Mouse (Mus musculus) activated CD4-positive, CD25-positive, alpha-beta regulatory T cell, adult 4 months (primary cell): ENCODE results near the gene Styx. TPM values are rescaled to one million over a fixed set of nuclear protein-coding genes. Genes with fewer than 3 reads are reported as not detected.
"Not testable (repeated sequence)": the region's sequence is repeated elsewhere in the genome, so short reads cannot be mapped to it uniquely, and the experiment has no call there.

Experiments used
- ATAC-seq: one replicate; pipeline ENCODE4 v1.8.0; 2017
- polyA plus RNA-seq, 2 experiments: library from polyadenylated mRNA; unstranded; fragments of 100-300 nt; shearing (Covaris generic); gene quantifications; one replicate each; pipeline ENCODE4 v1.2.1; 2017

Styx gene
- polyA plus RNA-seq, 2 experiments from 2014 or later: 11.4 to 23.6 TPM

- no peak for ATAC-seq
Observed at GRCm38 (mm10) chr14:45364211-45365195, 13.6 kb downstream of the Styx start.

- no peak for ATAC-seq
Observed at GRCm38 (mm10) chr14:45365196-45365587, 14.3 kb downstream of the Styx start.

DNA sequence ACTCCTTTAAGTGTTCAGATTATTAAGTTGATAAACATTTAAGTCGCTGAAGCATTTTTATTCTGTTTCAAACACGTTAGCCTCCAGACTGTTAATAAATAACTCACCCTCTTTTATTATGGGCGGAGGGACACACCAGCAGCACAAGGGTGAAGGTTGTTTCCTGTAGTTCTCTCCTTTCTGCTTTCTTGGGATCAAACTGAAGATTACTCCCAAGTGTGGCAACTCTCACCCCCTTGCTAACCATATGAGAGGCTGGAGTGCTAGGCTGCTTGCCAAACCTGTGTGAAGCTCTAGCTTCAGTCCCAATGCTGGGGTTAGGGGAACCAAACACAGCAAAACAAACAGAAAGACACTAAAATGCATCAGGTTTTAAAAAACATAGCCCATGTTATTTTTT, 27.9 kb downstream of the Styx start:
- ATAC-seq: no peak

DNA sequence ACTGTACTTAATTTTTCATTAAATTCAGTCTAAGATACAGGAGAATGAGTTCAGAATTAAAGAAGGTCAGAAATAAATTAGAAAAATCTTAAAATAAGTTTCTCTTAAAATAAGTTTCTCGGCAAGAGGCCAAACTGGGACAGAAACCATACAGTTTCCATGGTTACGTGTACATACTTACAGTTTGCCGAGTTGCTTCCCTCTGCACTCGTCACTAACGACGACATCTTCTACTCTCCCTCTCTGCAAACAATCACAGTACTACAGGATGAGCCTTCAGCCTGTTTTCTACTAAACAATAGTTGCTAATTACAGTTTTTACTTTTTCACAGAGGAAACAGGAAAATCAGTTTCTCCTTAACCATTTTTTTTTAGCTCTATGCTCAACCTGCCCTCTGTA, 29.9 kb downstream of the Styx start:
- ATAC-seq: no peak

- peak; percentile 46 for ATAC-seq
Observed at GRCm38 (mm10) chr14:45382912-45383311, 32.0 kb downstream of the Styx start.

DNA sequence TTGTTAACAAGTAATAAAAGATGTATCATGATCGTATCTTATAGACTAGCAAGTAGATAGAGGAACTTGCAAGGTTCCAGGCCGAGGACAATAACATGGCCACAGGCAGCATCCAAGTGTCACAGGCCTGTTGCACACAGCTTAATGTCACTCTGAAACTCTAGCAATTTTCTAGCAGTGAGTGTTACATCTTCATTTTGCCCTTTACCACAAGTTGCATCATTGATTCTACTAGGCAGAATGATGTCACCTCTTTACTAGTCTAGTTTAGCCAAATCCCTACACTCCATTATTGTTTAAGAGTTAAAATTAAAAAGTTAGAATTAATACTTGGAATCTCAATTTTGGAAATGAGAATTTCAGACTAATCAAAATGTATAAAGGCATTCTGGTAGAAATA, 34.7 kb downstream of the Styx start:
- ATAC-seq: no peak

GRCm38 (mm10) chr14:45387480-45387879, 36.6 kb downstream of the Styx start:
- peak; percentile 26 for ATAC-seq

DNA sequence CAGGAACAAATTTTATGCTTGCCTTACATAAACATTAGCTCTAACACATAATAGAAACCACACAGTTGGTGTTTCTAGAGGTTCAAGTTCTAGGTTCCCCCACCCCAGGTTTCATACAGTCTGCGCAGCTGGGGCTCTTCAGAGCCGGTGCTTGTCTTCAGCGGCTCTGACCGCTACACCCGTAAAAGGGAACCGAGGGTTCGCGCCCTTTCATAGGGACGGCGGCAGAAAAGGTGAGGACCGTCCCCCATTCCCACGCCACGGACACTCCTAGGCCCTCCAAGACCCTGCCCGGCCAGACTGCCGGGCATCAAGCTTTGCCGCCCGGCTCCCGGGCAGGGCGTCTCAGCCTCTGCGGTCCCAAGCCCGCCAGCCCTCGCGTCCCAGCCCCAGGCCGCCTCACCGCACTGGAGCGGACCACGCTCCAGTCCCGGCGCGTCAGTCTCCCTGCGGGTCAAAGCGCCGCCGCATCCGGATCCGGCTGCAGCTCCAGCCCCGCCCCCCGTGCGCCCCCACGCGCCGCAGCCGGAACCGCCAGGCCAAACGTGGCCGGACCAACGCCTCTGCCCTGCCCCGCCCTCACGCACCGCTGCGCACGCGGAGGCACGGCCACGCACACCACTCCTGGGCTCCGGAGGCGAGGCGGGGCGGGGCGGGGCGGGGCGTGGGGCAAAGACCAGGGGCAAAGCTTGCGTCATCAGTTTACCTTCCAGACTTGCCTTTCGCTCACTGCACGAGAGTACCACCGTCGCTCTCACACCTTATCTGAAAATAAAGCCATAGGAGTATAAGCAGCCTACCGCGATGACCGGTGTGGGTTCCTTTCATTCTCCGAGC, 37.7 kb downstream of the Styx start:
- ATAC-seq: peak; percentile 66

GRCm38 (mm10) chr14:45389194-45389593, 38.3 kb downstream of the Styx start:
- peak; percentile 13 for ATAC-seq

DNA sequence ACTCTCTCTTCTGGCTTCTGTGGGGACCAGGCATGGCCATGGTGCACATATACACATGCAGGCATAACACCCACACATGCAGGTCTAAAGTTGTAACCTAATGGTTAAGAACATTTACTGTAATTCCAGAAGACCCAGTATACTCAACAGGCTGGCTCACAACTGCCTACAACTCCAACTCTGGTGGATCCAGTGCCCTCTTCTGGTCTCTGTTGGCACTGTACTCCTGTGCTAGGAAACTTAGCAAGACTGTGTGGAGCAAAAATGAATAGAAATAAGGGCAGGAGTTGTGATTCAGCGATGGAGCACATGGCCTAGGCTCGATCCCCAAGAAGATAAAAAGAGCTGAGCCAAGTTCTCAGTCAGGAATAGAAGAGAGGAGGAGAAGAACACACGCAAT, 48.9 kb downstream of the Styx start:
- no peak for ATAC-seq

DNA sequence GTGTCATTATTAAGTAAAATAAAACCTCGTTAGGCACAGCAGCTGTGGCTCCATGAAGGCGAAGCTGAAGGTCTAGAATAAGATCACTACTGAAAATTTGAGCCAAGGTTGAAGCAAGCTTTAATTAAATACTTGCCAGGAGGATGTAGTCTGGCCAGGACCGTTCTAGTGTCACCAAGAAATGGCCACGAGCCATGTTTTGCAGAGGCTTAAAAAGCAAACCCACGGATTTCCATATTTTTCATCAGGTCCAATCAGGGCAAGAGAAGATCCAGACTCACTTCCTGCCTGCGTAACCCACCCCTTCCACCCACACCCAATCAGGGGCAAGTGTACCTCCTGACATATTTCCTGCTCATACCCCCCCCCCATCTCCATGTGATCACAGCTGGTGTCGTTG, 52.8 kb downstream of the Styx start:
- ATAC-seq: no peak

DNA sequence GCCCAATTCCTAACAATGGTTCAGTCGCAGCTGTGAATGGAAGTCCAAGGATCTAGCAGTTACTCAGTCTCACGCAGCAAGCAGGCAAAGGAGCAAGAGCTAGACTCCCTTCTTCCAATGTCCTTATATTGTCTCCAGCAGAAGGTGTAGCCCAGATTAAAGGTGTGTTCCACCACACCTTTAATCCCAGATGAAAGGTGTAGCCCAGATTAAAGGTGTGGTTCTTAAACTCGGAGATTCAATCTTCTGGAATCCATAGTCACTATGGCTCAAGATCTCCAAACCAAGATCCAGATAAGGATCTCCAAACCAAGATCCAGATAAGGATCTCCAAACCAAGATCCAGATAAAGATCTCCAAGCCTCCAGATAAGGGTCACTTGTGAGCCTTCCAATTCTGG, 53.9 kb downstream of the Styx start, which contains the start of gene Gnpnat1:
Gnpnat1 (minus strand) TSS at position 101 of the 400 bp plus-strand sequence.
- ATAC-seq: not testable (repeated sequence)

DNA sequence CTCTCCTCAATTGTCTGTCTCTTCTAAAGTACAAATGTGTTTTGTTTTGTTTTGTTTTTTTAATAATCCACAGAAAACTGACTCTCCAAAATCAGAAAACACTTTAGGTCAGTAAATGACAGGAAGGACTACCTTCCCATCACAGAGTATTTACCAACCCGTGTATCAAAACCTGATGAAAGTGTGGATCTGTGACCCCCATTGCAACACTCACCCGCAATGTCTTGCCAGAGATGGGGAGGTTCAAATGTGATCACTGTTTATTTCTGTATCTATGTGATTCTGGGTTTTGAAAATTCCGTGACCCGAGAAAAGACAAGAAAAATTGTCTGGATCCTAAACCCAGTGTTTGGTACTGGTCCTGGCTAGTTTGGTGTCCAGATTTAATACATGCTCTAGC, 65.4 kb downstream of the Styx start:
- ATAC-seq: no peak

DNA sequence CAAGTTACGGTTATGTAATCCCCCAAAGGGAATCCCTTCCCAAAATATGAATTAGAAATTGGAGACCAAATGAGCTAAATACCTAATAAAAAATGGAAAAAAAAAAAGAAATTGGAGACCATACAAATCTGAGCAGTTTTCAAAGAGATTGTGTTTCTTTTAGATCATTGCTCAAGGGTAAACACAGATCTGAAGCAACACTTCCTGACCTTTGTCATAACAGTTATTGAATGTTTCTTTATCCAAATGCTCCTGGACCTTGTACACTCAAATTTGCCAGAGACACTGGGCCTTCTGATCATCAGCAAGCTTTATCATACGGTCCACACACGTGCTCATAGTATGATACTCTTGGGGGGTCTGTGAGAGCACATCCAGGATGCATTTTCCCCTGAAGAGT, 67.7 kb downstream of the Styx start:
- ATAC-seq: no peak

DNA sequence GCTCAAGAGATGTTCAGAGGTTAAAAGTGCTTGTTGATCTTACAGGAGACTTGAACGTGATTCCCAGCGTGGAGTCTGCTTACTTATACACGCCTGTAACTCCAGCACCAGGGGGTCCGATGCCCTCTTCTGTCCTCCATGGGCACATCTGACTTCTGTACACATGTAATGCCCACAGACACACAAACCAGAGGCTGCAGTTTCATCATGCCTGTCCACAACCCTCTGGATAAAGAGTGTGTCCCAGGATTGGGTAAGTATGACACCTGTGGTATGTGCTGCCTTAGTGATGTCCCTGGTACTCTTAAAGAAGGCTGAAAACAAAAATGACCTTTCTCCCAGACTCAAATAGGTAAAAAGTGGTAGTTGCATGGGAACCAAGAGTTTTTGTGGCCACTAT, 68.4 kb downstream of the Styx start:
- ATAC-seq: no peak

GRCm38 (mm10) chr14:45422371-45422770, 71.5 kb downstream of the Styx start:
- no peak for ATAC-seq

DNA sequence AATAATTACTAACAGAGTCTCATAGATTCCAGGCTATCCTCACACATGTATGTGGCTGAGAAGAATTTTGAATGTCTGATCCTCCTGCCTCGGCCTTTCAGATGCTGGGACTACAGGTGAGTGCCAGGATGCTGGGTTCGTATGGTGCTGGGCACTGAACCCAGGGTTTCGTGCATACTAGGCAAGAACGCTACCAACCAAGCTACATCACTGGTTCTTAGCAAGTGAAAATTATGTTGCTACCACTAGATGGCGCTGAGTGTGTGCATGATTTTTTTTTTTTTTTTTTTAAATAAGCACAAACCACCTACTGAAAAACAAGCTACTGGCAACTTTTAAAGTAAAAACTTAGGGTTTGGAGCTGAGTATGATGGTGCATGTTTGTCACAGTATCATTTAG, 72.3 kb downstream of the Styx start:
- ATAC-seq: no peak

DNA sequence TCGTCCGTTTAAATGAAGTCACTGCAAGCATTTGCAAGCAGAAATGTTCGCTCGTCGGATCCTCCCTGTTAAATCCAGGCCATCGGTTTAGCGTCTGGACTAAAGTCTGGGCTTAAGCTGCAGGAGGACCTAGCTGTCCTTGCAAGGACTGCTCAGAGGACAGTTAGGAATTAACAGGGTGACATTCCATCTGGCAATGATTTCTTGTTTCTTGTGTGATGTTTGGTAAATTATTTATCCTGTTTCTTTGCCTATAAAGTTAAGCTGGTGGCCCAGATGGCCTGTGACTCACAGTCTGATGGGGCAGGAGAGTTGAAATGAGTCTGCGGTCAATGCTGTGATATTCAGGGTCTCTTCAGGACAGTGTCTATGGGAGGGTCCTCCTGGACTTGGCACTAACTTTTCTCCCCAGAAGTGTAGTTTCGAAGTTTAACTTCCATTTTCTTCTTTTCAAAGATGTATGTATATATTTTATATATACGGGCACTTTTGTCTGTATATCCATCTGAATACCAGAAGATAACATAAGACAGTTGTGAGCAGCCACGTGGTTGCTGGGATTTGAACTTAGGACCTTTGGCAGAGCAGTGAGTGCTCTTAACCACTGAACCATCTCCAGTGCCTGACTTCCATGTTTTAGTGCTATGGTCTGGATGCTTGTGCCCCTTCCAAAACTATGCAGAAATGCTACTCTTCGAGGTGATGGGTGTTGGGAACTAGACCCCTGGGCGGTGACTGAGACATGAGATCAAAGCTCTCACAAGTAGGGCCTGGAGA, 79.4 kb downstream of the Styx start:
- no peak for ATAC-seq

DNA sequence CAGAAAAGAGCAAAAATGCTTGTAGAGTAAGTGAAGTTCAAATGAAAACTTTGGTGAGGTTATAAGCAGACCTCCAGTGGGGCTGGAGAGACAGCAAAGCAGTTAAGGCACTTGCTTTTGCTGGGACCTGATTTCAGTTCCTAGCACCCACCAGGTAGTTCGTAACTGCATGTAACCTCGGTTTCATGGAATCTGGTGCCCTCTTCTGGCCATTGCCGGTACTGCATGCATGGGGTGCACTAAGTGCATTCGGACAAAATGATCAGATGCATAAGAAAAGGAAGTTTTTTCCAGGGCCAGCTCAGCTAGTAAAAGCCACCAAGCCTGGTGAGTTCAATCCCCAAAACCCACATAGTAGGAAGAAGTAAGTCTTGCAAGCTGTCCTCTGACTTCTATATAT, 81.1 kb downstream of the Styx start:
- no peak for ATAC-seq

DNA sequence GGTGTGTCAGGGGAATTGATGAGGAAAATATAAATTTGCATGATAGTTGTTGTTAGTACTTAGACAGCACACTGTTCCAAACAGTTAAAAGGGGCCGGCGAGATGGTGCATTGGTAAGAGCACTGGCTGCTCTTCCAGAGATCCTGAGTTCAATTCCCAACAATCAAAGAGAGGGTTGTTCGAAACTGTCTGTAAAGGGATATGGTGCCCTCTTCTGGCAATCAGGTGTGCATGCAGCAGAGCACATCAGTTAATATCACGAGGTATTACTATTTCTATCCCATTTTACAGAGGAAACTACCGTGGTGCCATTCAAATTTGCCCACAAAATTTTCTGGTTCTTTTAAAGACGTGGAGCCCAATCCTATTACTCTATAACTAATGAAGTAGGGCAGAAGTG, 83.3 kb downstream of the Styx start:
- ATAC-seq: no peak

- ATAC-seq: no peak
Observed at GRCm38 (mm10) chr14:45438250-45438930, 87.5 kb downstream of the Styx start.

GRCm38 (mm10) chr14:45438931-45439275, 88.0 kb downstream of the Styx start:
- ATAC-seq: no peak
